ENCODE assay signal across 9 mouse cellular contexts in the genomic region with DNA sequence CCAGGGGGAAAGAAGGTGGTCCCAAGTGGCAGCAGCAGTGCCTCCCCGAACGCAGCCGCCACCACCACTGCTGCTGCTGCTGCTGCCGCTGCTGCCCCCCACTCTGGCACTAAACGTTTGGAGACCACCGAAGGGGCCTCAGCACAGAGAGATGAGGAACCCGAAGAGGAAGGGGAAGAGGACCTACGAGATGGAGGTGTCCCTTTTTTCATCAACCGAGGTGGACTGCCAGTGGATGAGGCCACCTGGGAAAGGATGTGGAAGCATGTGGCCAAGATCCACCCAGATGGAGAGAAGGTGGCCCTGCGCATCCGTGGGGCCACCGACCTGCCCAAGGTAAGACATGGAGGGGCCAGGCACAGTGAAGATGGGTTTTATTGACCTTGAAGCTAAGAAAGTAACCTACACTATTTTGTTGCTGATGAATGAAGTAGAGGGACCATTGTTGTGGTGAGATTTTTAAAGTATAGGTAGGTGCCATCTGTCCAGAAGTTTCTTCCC. TPM values are rescaled to one million over a fixed set of nuclear protein-coding genes. Genes with fewer than 3 reads are reported as not detected.
DNase-seq lines count a peak whose midpoint lies in the region; ATAC-seq and TF ChIP-seq lines count a peak whose summit lies in the region.
"Had no signal": no experiment of that assay in that cellular context is flagged by ENCODE, and none has a peak within 500 bp of the region (broad histone marks: within the 10 kb centered on the region; RNA-seq: fewer than 3 reads in every experiment).

No protein-coding gene starts in this region.

- no peak for ATAC-seq in embryonic facial prominence, embryonic 14.5 days (ENCODE audit: low read depth)
- ATAC-seq in intestine, embryonic 15.5 days: no peak

- no peaks in the 10 kb centered on the region for H3K9me3 ChIP-seq in embryonic facial prominence, embryonic 14.5 days (ENCODE audit: control insufficient read depth, low read length)
- no peaks in the 10 kb centered on the region for H3K9me3 ChIP-seq in intestine, embryonic 15.5 days

- 32% methylated on average over 12 of the region's 12 CpGs for whole genome bisulfite sequencing in kidney, adult 2 months
- WGBS in embryonic facial prominence, embryonic 14.5 days: 34% methylated on average over 12 of the region's 12 CpGs
- WGBS in intestine, embryonic 15.5 days: 28% methylated on average over 12 of the region's 12 CpGs

- no peaks in the 10 kb centered on the region for H3K36me3 ChIP-seq in kidney, adult 2 months (ENCODE audit: control insufficient read depth, insufficient read depth, low read length)
- H3K36me3 ChIP-seq in embryonic facial prominence, embryonic 14.5 days (ENCODE audit: control insufficient read depth, insufficient read depth, low read length): no peaks in the 10 kb centered on the region
- no peaks in the 10 kb centered on the region for H3K36me3 ChIP-seq in intestine, embryonic 15.5 days

- no peaks in the 10 kb centered on the region for H3K27me3 ChIP-seq in kidney, adult 2 months (replicated peaks; ENCODE audit: control insufficient read depth, insufficient read depth, low read length)
- H3K27me3 ChIP-seq in embryonic facial prominence, embryonic 14.5 days (replicated peaks; ENCODE audit: control insufficient read depth, insufficient read depth, low read length): no peaks in the 10 kb centered on the region
- no peaks in the 10 kb centered on the region for H3K27me3 ChIP-seq in intestine, embryonic 15.5 days (replicated peaks)

- peak overlapping the region; percentile 1; the same call in 1 of the 2 replicates for H3K4me3 ChIP-seq in kidney, adult 2 months (ENCODE audit: insufficient read depth, low read depth, low read length)
- H3K4me3 ChIP-seq in embryonic facial prominence, embryonic 14.5 days (ENCODE audit: low read depth, low read length): peak overlapping the region; percentile 81
- H3K4me3 ChIP-seq in intestine, embryonic 15.5 days (replicated peaks): peak overlapping the region; percentile 80

- H3K4me2 ChIP-seq in embryonic facial prominence, embryonic 14.5 days (ENCODE audit: low read depth, low read length): peak overlapping the region; percentile 98
- peak overlapping the region; percentile 99 for H3K4me2 ChIP-seq in intestine, embryonic 15.5 days (replicated peaks)

- no peaks in the 10 kb centered on the region; the same call in 1 of the 2 replicates for H3K4me1 ChIP-seq in kidney, adult 2 months (ENCODE audit: control insufficient read depth, insufficient read depth, low read length)
- H3K4me1 ChIP-seq in embryonic facial prominence, embryonic 14.5 days (ENCODE audit: control insufficient read depth, insufficient read depth, low read length): peaks cover 11% of the 10 kb centered on the region; the same call in 1 of the 2 replicates
- H3K4me1 ChIP-seq in intestine, embryonic 15.5 days (replicated peaks): peaks cover 15% of the 10 kb centered on the region

- no peak for DNase-seq in kidney, adult 2 months
- no peak for DNase-seq in kidney, adult 18-20 months
- DNase-seq in embryonic facial prominence, embryonic 14.5 days (ENCODE audit: low spot score): no peak
- peak; percentile 26 for DNase-seq in neural tube, embryonic 10.5 days (ENCODE audit: extremely low spot score, low spot score)
- no peak for DNase-seq in right cerebral cortex, adult 2 months (ENCODE audit: low spot score in 2 of 2)
- DNase-seq in lung, adult 18-20 months: no peak
- DNase-seq in ovary, postnatal 14 days (ENCODE audit: low spot score): no peak
- DNase-seq: thymus, adult 2 months had no signal

- TF ChIP-seq POLR2A in kidney, adult 2 months (IDR thresholded peaks at IDR 0.05; ENCODE audit: low read depth, low read length): no peak

- no peak for TF ChIP-seq CTCF in kidney, adult 2 months (conservative IDR thresholded peaks at IDR 0.05; ENCODE audit: insufficient read depth, insufficient read length, low read depth, low read length)

- peak overlapping the region; percentile 82 for H3K9ac ChIP-seq in embryonic facial prominence, embryonic 14.5 days (ENCODE audit: low read depth, low read length)
- 0 out of 2 replicates have a peak overlapping the region, but pooled peaks have one; percentile 77 for H3K9ac ChIP-seq in intestine, embryonic 15.5 days

- no peak overlapping the region for H3K27ac ChIP-seq in kidney, adult 2 months (ENCODE audit: insufficient read depth, low read depth, low read length)
- peak overlapping the region; percentile 88; the same call in 1 of the 2 replicates for H3K27ac ChIP-seq in embryonic facial prominence, embryonic 14.5 days (replicated peaks; ENCODE audit: low read depth, low read length)
- 0 out of 2 replicates have a peak overlapping the region, but pooled peaks have one; percentile 7 for H3K27ac ChIP-seq in intestine, embryonic 15.5 days

RNA-seq across cellular contexts. Expression of a gene that starts 1.5 kb away (rescaled TPM):
- 1.6 and 1.9 TPM in 2 replicates for polyA plus RNA-seq in kidney, adult 2 months (2012; rRNA removed)
- polyA plus RNA-seq in embryonic facial prominence, embryonic 14.5 days (2014; fragmentation: Nextera tagmentation; extraction: Ambion mirVana): 11.0 and 12.3 TPM in 2 replicates
- polyA plus RNA-seq in intestine, embryonic 15.5 days (2015; fragmentation: Nextera tagmentation; extraction: Ambion mirVana): 7.8 and 9.1 TPM in 2 replicates

RNA-seq across cellular contexts. Expression of a gene that starts 46.2 kb away (rescaled TPM):
- polyA plus RNA-seq in kidney, adult 2 months (2012; rRNA removed): 7.3 and 8.7 TPM in 2 replicates
- 12.9 TPM in 2 replicates for polyA plus RNA-seq in embryonic facial prominence, embryonic 14.5 days (2014; fragmentation: Nextera tagmentation; extraction: Ambion mirVana)
- 5.2 and 5.6 TPM in 2 replicates for polyA plus RNA-seq in intestine, embryonic 15.5 days (2015; fragmentation: Nextera tagmentation; extraction: Ambion mirVana)

RNA-seq across cellular contexts. Expression of a gene that starts 54.1 kb away (rescaled TPM):
- polyA plus RNA-seq in kidney, adult 2 months (2012; rRNA removed): not detected in 2 replicates
- not detected in 2 replicates for polyA plus RNA-seq in embryonic facial prominence, embryonic 14.5 days (2014; fragmentation: Nextera tagmentation; extraction: Ambion mirVana)
- not detected in 2 replicates for polyA plus RNA-seq in intestine, embryonic 15.5 days (2015; fragmentation: Nextera tagmentation; extraction: Ambion mirVana)

Comparison
In these comparisons a context has a peak if more than half of its experiments do, and no peak if none do; other contexts are left out.
1. H3K4me3 ChIP-seq: peak in every context shown above with its lines; median percentile 81 in embryonic facial prominence, embryonic 14.5 days; 80 in intestine, embryonic 15.5 days; 1 in kidney, adult 2 months.